Mouse (Mus musculus): ENCODE data around the gene Vmn1r3. TPM values are rescaled to one million over a fixed set of nuclear protein-coding genes. Genes with fewer than 3 reads are reported as not detected.

Vmn1r3 gene
- not detected for total RNA-seq (2023)

GRCm38 (mm10) chr4:3185258-3185657 lies at the start of gene Vmn1r3:
Gene Vmn1r3 (minus strand): TSS chr4:3185358.

GRCm38 (mm10) chr4:3167020-3167419 lies 18.1 kb downstream of the Vmn1r3 start, which contains the start of gene Vmn1r2:
Gene Vmn1r2 (plus strand): TSS chr4:3167320.

Other genes with a start within 250 kb of the Vmn1r3 start
- gene Vmn1r2, start 18.0 kb downstream of the Vmn1r3 start, total RNA-seq (2023): not detected